Mouse (Mus musculus): Measurements from ENCODE around the gene Rbbp9. TPM values are rescaled to one million over a fixed set of nuclear protein-coding genes. Genes with fewer than 3 reads are reported as not detected.

Rbbp9 gene
- 48.8 TPM for polyA plus RNA-seq (2014; fragmentation: Illumina TruSeq; extraction: RNeasy Lipid Tissue Mini Kit (QIAGEN cat#74804); ENCODE audit: low read depth, low replicate concordance)

GRCm38 (mm10) chr2:144550529-144550928 is at the start of gene Rbbp9:
TSS of gene Rbbp9 (minus strand) at chr2:144550869.

GRCm38 (mm10) chr2:144599831-144600687 is 49.4 kb upstream of the Rbbp9 start, which contains the start of gene Dtd1:
TSS of gene Dtd1 (plus strand) at chr2:144599897.

GRCm38 (mm10) chr2:144593951-144594651 is 43.4 kb upstream of the Rbbp9 start, which contains the start of gene Smim26:
TSS of gene Smim26 (plus strand) at chr2:144594054.

GRCm38 (mm10) chr2:144555820-144556552 is 5.3 kb upstream of the Rbbp9 start, which contains the start of gene Sec23b:
TSS of gene Sec23b (plus strand) at chr2:144556229.

GRCm38 (mm10) chr2:144526981-144527820 is 23.5 kb downstream of the Rbbp9 start, which contains the start of the genes Dzank1 and Polr3f:
TSS of gene Dzank1 (minus strand) at chr2:144527414.
TSS of gene Polr3f (plus strand) at chr2:144527718.

Other genes with a start within 250 kb of the Rbbp9 start
- gene Ovol2, start 218.7 kb downstream of the Rbbp9 start, polyA plus RNA-seq (2014; fragmentation: Illumina TruSeq; extraction: RNeasy Lipid Tissue Mini Kit (QIAGEN cat#74804); ENCODE audit: low read depth, low replicate concordance), result not detected
- gene Kat14, start 181.9 kb downstream of the Rbbp9 start, polyA plus RNA-seq (2014; fragmentation: Illumina TruSeq; extraction: RNeasy Lipid Tissue Mini Kit (QIAGEN cat#74804); ENCODE audit: low read depth, low replicate concordance), result 5.1 TPM
- gene Pet117, start 181.9 kb downstream of the Rbbp9 start, polyA plus RNA-seq (2014; fragmentation: Illumina TruSeq; extraction: RNeasy Lipid Tissue Mini Kit (QIAGEN cat#74804); ENCODE audit: low read depth, low replicate concordance), result 1.8 TPM
- 0.29 TPM for gene Dzank1, start 23.5 kb downstream of the Rbbp9 start, polyA plus RNA-seq (2014; fragmentation: Illumina TruSeq; extraction: RNeasy Lipid Tissue Mini Kit (QIAGEN cat#74804); ENCODE audit: low read depth, low replicate concordance)
- 13.5 TPM for gene Polr3f, start 23.2 kb downstream of the Rbbp9 start, polyA plus RNA-seq (2014; fragmentation: Illumina TruSeq; extraction: RNeasy Lipid Tissue Mini Kit (QIAGEN cat#74804); ENCODE audit: low read depth, low replicate concordance)
- gene Sec23b, start 5.4 kb upstream of the Rbbp9 start, polyA plus RNA-seq (2014; fragmentation: Illumina TruSeq; extraction: RNeasy Lipid Tissue Mini Kit (QIAGEN cat#74804); ENCODE audit: low read depth, low replicate concordance), result 51.8 TPM
- 21.0 TPM for gene Smim26, start 43.2 kb upstream of the Rbbp9 start, polyA plus RNA-seq (2014; fragmentation: Illumina TruSeq; extraction: RNeasy Lipid Tissue Mini Kit (QIAGEN cat#74804); ENCODE audit: low read depth, low replicate concordance)
- gene Dtd1, start 49.0 kb upstream of the Rbbp9 start, polyA plus RNA-seq (2014; fragmentation: Illumina TruSeq; extraction: RNeasy Lipid Tissue Mini Kit (QIAGEN cat#74804); ENCODE audit: low read depth, low replicate concordance), result 10.1 TPM

Measured in liver, adult 10 weeks (tissue).